Mouse (Mus musculus): ENCODE measurements around the gene Scml4.

Gene Scml4

GRCm38 (mm10) chr10:42903054-42903453 lies 42.9 kb downstream of the Scml4 start:
- DNase-seq (ENCODE audit: low spot score), result no peak

GRCm38 (mm10) chr10:42908562-42908961 lies 48.4 kb downstream of the Scml4 start:
- DNase-seq (ENCODE audit: low spot score), result no peak

GRCm38 (mm10) chr10:42910567-42910966 lies 50.4 kb downstream of the Scml4 start:
- DNase-seq (ENCODE audit: low spot score), result no peak

GRCm38 (mm10) chr10:42912056-42912455 lies 51.9 kb downstream of the Scml4 start:
- no peak for DNase-seq (ENCODE audit: low spot score)

- DNase-seq (ENCODE audit: low spot score), result no peak
Observed at GRCm38 (mm10) chr10:42913196-42913595, 53.0 kb downstream of the Scml4 start.

- no peak for DNase-seq (ENCODE audit: low spot score)
Observed at GRCm38 (mm10) chr10:42914146-42914545, 54.0 kb downstream of the Scml4 start.

- no peak for DNase-seq (ENCODE audit: low spot score)
Observed at GRCm38 (mm10) chr10:42917355-42917754, 57.2 kb downstream of the Scml4 start.

- no peak for DNase-seq (ENCODE audit: low spot score)
Observed at GRCm38 (mm10) chr10:42919786-42920185, 59.6 kb downstream of the Scml4 start.

- DNase-seq (ENCODE audit: low spot score), result no peak
Observed at GRCm38 (mm10) chr10:42925103-42925866, 65.1 kb downstream of the Scml4 start.

- DNase-seq (ENCODE audit: low spot score), result no peak
Observed at GRCm38 (mm10) chr10:42930121-42930650, 70.0 kb downstream of the Scml4 start.

- no peak for DNase-seq (ENCODE audit: low spot score)
Observed at GRCm38 (mm10) chr10:42932862-42933480, 72.8 kb downstream of the Scml4 start.

GRCm38 (mm10) chr10:42934672-42935071 lies 74.5 kb downstream of the Scml4 start:
- no peak for DNase-seq (ENCODE audit: low spot score)

GRCm38 (mm10) chr10:42936205-42936604 lies 76.0 kb downstream of the Scml4 start:
- no peak for DNase-seq (ENCODE audit: low spot score)

GRCm38 (mm10) chr10:42938361-42938760 lies 78.2 kb downstream of the Scml4 start:
- no peak for DNase-seq (ENCODE audit: low spot score)

- no peak for DNase-seq (ENCODE audit: low spot score)
Observed at GRCm38 (mm10) chr10:42939691-42940090, 79.5 kb downstream of the Scml4 start.

- no peak for DNase-seq (ENCODE audit: low spot score)
Observed at GRCm38 (mm10) chr10:42940193-42941050, 80.3 kb downstream of the Scml4 start.

GRCm38 (mm10) chr10:42941278-42941677 lies 81.1 kb downstream of the Scml4 start:
- DNase-seq (ENCODE audit: low spot score), result no peak

GRCm38 (mm10) chr10:42941697-42942221 lies 81.6 kb downstream of the Scml4 start:
- peak; percentile 39 for DNase-seq (ENCODE audit: low spot score)

- DNase-seq (ENCODE audit: low spot score), result no peak
Observed at GRCm38 (mm10) chr10:42942300-42942699, 82.1 kb downstream of the Scml4 start.

GRCm38 (mm10) chr10:42945316-42945715 lies 85.1 kb downstream of the Scml4 start:
- DNase-seq (ENCODE audit: low spot score), result no peak

GRCm38 (mm10) chr10:42947336-42947735 lies 87.2 kb downstream of the Scml4 start:
- no peak for DNase-seq (ENCODE audit: low spot score)

GRCm38 (mm10) chr10:42950252-42950751 lies 90.1 kb downstream of the Scml4 start:
- no peak for DNase-seq (ENCODE audit: low spot score)

Data from left cerebral cortex, adult 11 months (tissue).